Mouse (Mus musculus) stomach, embryonic 15.5 days (tissue): ENCODE results near the gene Itgae. TPM values are rescaled to one million over a fixed set of nuclear protein-coding genes. Genes with fewer than 3 reads are reported as not detected.
A peak's percentile ranks its signal among the peaks of the same experiment; 100 is the strongest.

Source experiments
- ATAC-seq: fragments of 200-750 bp; cut with Nextera tagmentation; 2 replicates; pipeline ENCODE4 v1.8.0; 2017; ENCODE audit warnings: low read depth, moderate number of reproducible peaks, moderate TSS enrichment; ENCODE audit not compliant: insufficient read depth, low FRiP score
- H3K27ac ChIP-seq: fragments of 300-500 bp; sonication (generic); 2 replicates; pipeline ENCODE4 v1.5.1; 2015; ENCODE audit warnings: mild to moderate bottlenecking, inconsistent platforms
- H3K27me3 ChIP-seq: fragments of 300-500 bp; sonication (generic); replicated peaks from 2 replicates; pipeline ENCODE4 v1.6.1; 2015; ENCODE audit warnings: inconsistent platforms
- H3K36me3 ChIP-seq: fragments of 300-500 bp; sonication (generic); 2 replicates; pipeline ENCODE4 v1.6.1; 2015; ENCODE audit warnings: inconsistent platforms
- H3K4me1 ChIP-seq: fragments of 300-500 bp; sonication (generic); 2 replicates; pipeline ENCODE4 v1.6.1; 2015; ENCODE audit warnings: inconsistent platforms
- H3K4me2 ChIP-seq: fragments of 300-500 bp; sonication (generic); 2 replicates; pipeline ENCODE4 v1.6.1; 2015; ENCODE audit warnings: mild to moderate bottlenecking, inconsistent platforms
- H3K4me3 ChIP-seq: fragments of 300-500 bp; sonication (generic); replicated peaks from 2 replicates; pipeline ENCODE4 v1.5.1; 2015; ENCODE audit warnings: inconsistent platforms
- H3K9ac ChIP-seq: fragments of 300-500 bp; sonication (generic); 2 replicates; pipeline ENCODE4 v1.6.1; 2015; ENCODE audit warnings: inconsistent platforms
- H3K9me3 ChIP-seq: fragments of 300-500 bp; sonication (generic); 2 replicates; pipeline ENCODE4 v1.6.1; 2016; ENCODE audit warnings: inconsistent platforms
- WGBS: fragments of 180-500 bp; shearing (Covaris S2); methylation state at CpG from one replicate; pipeline ENCODE4 v1.1.7; 2015; 5-methylcytosine and 5-hydroxymethylcytosine counted together
- polyA plus RNA-seq: library from polyadenylated mRNA; unstranded; fragments of >200 nt; fragmentation: Nextera tagmentation; extraction: Ambion mirVana; gene quantifications from 2 replicates; pipeline ENCODE4 v1.2.1, GENCODE M21; 2015

The Itgae gene
- polyA plus RNA-seq, 1 experiment from 2014 or later = 0.33 TPM

GRCm38 (mm10) chr11:73076733-73077132 lies 13.7 kb upstream of the Itgae start:
- H3K27ac ChIP-seq = no peak overlapping the region
- no peaks in the 10 kb centered on the region for H3K9me3 ChIP-seq
- no peak overlapping the region for H3K4me3 ChIP-seq
- 85% methylated on average over 4 of the region's 4 CpGs for WGBS
- no peak for ATAC-seq
- H3K4me2 ChIP-seq = no peak overlapping the region
- no peaks in the 10 kb centered on the region for H3K27me3 ChIP-seq
- peaks cover 61% of the 10 kb centered on the region for H3K36me3 ChIP-seq
- H3K9ac ChIP-seq = no peak overlapping the region
- H3K4me1 ChIP-seq = no peaks in the 10 kb centered on the region

DNA sequence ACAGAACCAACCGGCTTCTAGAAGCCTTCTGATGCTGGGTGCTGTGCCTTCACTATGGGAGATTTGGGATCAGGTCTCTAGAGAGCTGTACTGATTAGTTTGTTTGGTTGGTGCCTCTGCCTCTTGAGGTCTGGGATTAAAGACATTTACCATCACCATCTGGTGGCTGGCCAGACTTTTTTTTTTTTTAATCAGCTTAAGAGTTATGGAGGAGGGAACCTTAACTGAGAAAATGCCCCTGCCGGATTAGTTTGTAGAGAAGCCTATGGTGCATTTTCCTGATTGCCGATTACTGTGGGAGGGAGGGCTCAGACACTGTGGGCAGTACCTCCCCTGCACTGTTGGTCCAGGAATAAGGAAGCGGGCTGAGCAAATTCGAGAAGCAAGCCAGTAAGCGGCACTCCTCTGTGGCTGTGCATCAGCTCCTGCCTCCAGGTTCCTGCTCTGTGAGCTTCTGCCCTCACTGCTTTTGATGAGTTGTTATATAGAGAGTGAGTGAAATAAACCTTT lies 13.1 kb upstream of the Itgae start:
- WGBS = 90% methylated on average over 6 of the region's 6 CpGs
- ATAC-seq = no peak
- Histone ChIP-seq H3K9me3 (no peaks in the 10 kb centered on the region), H3K4me1 (no peaks in the 10 kb centered on the region), H3K36me3 (peaks cover 62% of the 10 kb centered on the region), H3K9ac (no peak overlapping the region), H3K27ac (no peak overlapping the region), H3K4me3 (no peak overlapping the region), H3K4me2 (no peak overlapping the region), H3K27me3 (no peaks in the 10 kb centered on the region)

DNA sequence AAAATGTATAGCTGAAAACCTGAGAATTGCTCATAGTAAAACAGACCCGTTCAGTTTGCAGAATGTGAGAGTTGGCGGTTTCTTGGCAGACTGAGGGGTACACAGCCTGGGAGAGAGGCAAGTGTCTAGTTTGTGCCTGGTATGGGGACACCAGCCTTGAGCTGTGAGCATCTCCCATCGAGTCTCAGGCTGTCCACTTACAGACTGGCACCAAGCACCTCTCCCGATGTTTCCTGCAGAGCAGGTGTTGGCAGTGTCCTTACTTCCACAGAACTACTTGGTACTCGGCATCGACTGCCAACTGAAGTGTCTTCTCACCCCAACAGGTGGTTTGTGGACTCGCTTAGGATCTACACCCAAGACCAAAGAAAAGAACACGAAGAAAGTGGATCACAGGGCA lies 11.8 kb upstream of the Itgae start:
- peaks cover 52% of the 10 kb centered on the region for H3K36me3 ChIP-seq
- 88% methylated on average over 8 of the region's 8 CpGs for WGBS

DNA sequence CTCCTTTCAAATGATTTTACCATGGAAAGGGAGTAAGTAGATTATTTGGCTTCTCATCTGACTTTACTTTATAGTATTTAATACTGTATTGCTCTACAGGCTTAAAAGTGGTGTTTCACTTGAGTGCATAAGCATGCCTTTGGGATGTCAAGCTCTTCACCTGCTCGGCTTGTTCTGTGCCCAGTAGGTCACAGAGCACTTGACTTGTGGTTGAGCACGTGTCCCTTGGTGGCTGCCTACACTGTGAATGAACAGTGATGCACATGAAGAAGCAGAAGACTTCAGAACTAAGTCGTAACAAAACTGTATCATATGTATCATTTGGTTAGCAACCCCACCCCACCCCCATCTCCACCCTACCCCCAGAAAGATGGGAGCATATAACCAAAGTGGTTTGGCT lies 10.1 kb upstream of the Itgae start:
- H3K4me3 ChIP-seq = no peak overlapping the region
- peaks cover 39% of the 10 kb centered on the region for H3K36me3 ChIP-seq
- 91% methylated on average over 3 of the region's 3 CpGs for WGBS
- no peak overlapping the region for H3K9ac ChIP-seq
- no peak for ATAC-seq
- H3K4me1 ChIP-seq = peaks cover 3% of the 10 kb centered on the region; the same call in 1 of the 2 replicates
- H3K4me2 ChIP-seq = no peak overlapping the region
- no peaks in the 10 kb centered on the region for H3K27me3 ChIP-seq
- H3K9me3 ChIP-seq = no peaks in the 10 kb centered on the region
- H3K27ac ChIP-seq = no peak overlapping the region

More for the DNA sequence above, 11.8 kb upstream of the Itgae start:
- no peaks in the 10 kb centered on the region for H3K27me3 ChIP-seq
- H3K4me1 ChIP-seq = no peaks in the 10 kb centered on the region
- no peak overlapping the region for H3K27ac ChIP-seq
- no peak overlapping the region for H3K4me2 ChIP-seq
- no peak for ATAC-seq
- H3K9ac ChIP-seq = no peak overlapping the region
- H3K4me3 ChIP-seq = no peak overlapping the region
- no peaks in the 10 kb centered on the region for H3K9me3 ChIP-seq

GRCm38 (mm10) chr11:73084303-73084702 lies 6.1 kb upstream of the Itgae start:
- WGBS = 62% methylated on average over 6 of the region's 6 CpGs

GRCm38 (mm10) chr11:73084804-73085231 lies 5.6 kb upstream of the Itgae start:
- no peaks in the 10 kb centered on the region for H3K9me3 ChIP-seq
- H3K27ac ChIP-seq = peak overlapping the region; percentile 19; the same call in 1 of the 2 replicates
- no peak; the same call in 1 of the 2 replicates for ATAC-seq
- no peak overlapping the region for H3K4me3 ChIP-seq
- no peak overlapping the region for H3K9ac ChIP-seq
- 58% methylated on average over 10 of the region's 10 CpGs for WGBS
- H3K27me3 ChIP-seq = no peaks in the 10 kb centered on the region
- no peak overlapping the region for H3K4me2 ChIP-seq
- 0 out of 2 replicates have a peak, but pooled peaks cover 13% of the 10 kb centered on the region for H3K36me3 ChIP-seq
- H3K4me1 ChIP-seq = peaks cover 3% of the 10 kb centered on the region; the same call in 1 of the 2 replicates

More at GRCm38 (mm10) chr11:73084303-73084702, 6.1 kb upstream of the Itgae start:
- Histone ChIP-seq H3K27ac (peak overlapping the region; percentile 19; the same call in 1 of the 2 replicates), H3K27me3 (no peaks in the 10 kb centered on the region), H3K4me3 (no peak overlapping the region), H3K4me2 (no peak overlapping the region), H3K9me3 (no peaks in the 10 kb centered on the region), H3K4me1 (peaks cover 3% of the 10 kb centered on the region; the same call in 1 of the 2 replicates), H3K36me3 (peaks cover 17% of the 10 kb centered on the region; the same call in 1 of the 2 replicates), H3K9ac (no peak overlapping the region)
- ATAC-seq = no peak

- Histone ChIP-seq H3K27ac (no peak overlapping the region), H3K4me1 (peaks cover 3% of the 10 kb centered on the region; the same call in 1 of the 2 replicates), H3K9ac (no peak overlapping the region), H3K9me3 (no peaks in the 10 kb centered on the region), H3K27me3 (no peaks in the 10 kb centered on the region), H3K36me3 (0 out of 2 replicates have a peak, but pooled peaks cover 13% of the 10 kb centered on the region), H3K4me3 (no peak overlapping the region), H3K4me2 (no peak overlapping the region)
- no peak for ATAC-seq
- 61% methylated on average over 7 of the region's 7 CpGs for WGBS
These were observed 5.0 kb upstream of the Itgae start for GRCm38 (mm10) chr11:73085391-73085790.

DNA sequence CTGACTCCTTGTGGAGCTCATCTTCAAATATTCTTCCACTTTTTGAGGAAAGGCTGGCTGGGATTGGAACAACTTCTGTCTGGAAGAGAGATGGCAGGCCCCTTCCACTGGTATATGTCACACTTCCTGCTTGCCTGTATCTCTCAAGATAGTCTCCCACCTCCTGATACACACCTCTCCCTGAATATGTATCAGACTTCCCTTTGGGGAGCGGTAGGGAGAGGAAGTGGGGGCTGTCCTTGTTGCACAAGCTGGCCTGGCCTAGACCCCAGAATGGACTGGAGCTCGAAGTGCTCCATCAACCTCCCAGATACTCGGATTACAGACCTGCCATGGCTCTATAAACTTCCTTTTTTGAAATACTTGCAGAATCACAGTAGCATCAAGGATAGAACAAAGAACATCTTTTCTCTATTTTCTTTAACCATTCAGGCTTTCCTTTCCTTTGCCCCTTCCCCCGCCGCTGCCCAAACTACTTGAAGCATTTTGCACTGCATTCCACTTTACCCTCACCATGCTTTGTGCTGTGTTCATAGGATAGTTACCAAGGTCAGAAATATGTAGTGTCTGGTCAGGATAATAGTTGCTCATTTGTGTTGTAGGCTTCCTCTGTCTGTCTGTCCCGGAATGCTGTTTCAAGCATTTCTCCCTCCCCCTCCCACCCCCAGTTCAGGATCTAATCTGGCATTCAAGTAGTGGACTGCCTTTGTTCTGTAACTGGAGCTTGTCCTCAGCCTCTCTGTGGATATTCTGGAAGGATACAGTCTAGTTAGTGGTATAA lies 2.5 kb upstream of the Itgae start:
- Histone ChIP-seq H3K27me3 (no peaks in the 10 kb centered on the region), H3K9me3 (no peaks in the 10 kb centered on the region), H3K4me1 (peaks cover 3% of the 10 kb centered on the region; the same call in 1 of the 2 replicates), H3K9ac (no peak overlapping the region), H3K36me3 (no peaks in the 10 kb centered on the region), H3K4me3 (no peak overlapping the region), H3K27ac (no peak overlapping the region), H3K4me2 (no peak overlapping the region)
- WGBS = 59% methylated on average over 6 of the region's 6 CpGs
- no peak for ATAC-seq

DNA sequence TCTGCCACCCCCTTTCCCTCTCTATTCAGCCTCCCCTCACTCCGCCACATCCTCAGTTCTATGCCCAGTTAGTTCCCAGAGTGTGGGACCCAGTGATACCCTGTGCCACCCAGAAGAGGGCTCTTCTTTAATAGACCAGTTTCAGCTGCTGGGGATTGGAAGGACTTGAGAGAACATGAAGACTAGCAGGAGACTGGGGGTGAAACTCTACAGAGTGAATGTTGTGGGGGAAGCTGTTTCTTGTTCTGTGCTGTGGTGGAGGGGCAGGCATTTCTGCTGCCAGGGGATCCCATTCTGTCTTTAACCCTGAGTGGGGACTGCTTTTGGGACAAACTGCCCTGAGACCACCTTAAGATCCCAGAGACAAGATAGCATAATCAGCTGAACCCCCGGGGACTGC lies 443 bp downstream of the Itgae start:
- Histone ChIP-seq H3K9ac (no peak overlapping the region), H3K4me1 (no peaks in the 10 kb centered on the region), H3K27me3 (no peaks in the 10 kb centered on the region), H3K4me3 (no peak overlapping the region), H3K4me2 (no peak overlapping the region), H3K27ac (no peak overlapping the region), H3K36me3 (no peaks in the 10 kb centered on the region), H3K9me3 (no peaks in the 10 kb centered on the region)
- ATAC-seq = no peak
- 93% methylated on average over 2 of the region's 2 CpGs for WGBS

GRCm38 (mm10) chr11:73092057-73092456 lies 1.7 kb downstream of the Itgae start:
- no peak overlapping the region for H3K4me2 ChIP-seq
- no peak for ATAC-seq
- H3K9me3 ChIP-seq = no peaks in the 10 kb centered on the region
- no peaks in the 10 kb centered on the region for H3K27me3 ChIP-seq
- no peak overlapping the region for H3K4me3 ChIP-seq
- WGBS = 62% methylated on average over 4 of the region's 4 CpGs
- no peak overlapping the region for H3K27ac ChIP-seq
- H3K4me1 ChIP-seq = no peaks in the 10 kb centered on the region
- no peaks in the 10 kb centered on the region for H3K36me3 ChIP-seq
- no peak overlapping the region for H3K9ac ChIP-seq

- 73% methylated on average over 7 of the region's 7 CpGs for WGBS
- Histone ChIP-seq H3K36me3 (no peaks in the 10 kb centered on the region), H3K4me3 (no peak overlapping the region), H3K27ac (no peak overlapping the region), H3K9me3 (no peaks in the 10 kb centered on the region), H3K9ac (no peak overlapping the region), H3K4me2 (no peak overlapping the region), H3K27me3 (no peaks in the 10 kb centered on the region), H3K4me1 (no peaks in the 10 kb centered on the region)
- no peak for ATAC-seq
These were observed 2.5 kb downstream of the Itgae start for GRCm38 (mm10) chr11:73092877-73093276.

GRCm38 (mm10) chr11:73094231-73094995 lies 4.0 kb downstream of the Itgae start:
- Histone ChIP-seq H3K27ac (no peak overlapping the region), H3K27me3 (no peaks in the 10 kb centered on the region), H3K4me2 (no peak overlapping the region), H3K4me3 (no peak overlapping the region), H3K36me3 (no peaks in the 10 kb centered on the region), H3K9ac (no peak overlapping the region), H3K9me3 (no peaks in the 10 kb centered on the region), H3K4me1 (no peaks in the 10 kb centered on the region)
- ATAC-seq = 0 out of 2 replicates have a peak, but pooled peaks have one; percentile 10
- 70% methylated on average over 11 of the region's 11 CpGs for WGBS
